Mouse (Mus musculus): ENCODE results near the gene Tbca. TPM values are rescaled to one million over a fixed set of nuclear protein-coding genes. Genes with fewer than 3 reads are reported as not detected.

Tbca gene
- polyA plus RNA-seq, 2 experiments from 2014 or later, result 212 to 304 TPM

- no peak for ATAC-seq
Observed at GRCm38 (mm10) chr13:94882221-94882620, 93.5 kb downstream of the Tbca start.

- no peak for ATAC-seq
Observed at GRCm38 (mm10) chr13:94882711-94883145, 94.0 kb downstream of the Tbca start.

- ATAC-seq, result peak; percentile 32
Observed at GRCm38 (mm10) chr13:94883163-94883965, 94.7 kb downstream of the Tbca start.

GRCm38 (mm10) chr13:94883966-94884960, 95.6 kb downstream of the Tbca start:
- no peak for ATAC-seq

GRCm38 (mm10) chr13:94885291-94886235, 96.9 kb downstream of the Tbca start:
- no peak for ATAC-seq

Other genes with a start within 250 kb of the Tbca start
- not detected for gene Otp, start 86.7 kb downstream of the Tbca start, polyA plus RNA-seq (2017; shearing (Covaris generic))
- gene Wdr41, start 187.4 kb downstream of the Tbca start, polyA plus RNA-seq (2017; shearing (Covaris generic)), result 1 to 10 TPM; 4.0 to 4.9 TPM